Mouse (Mus musculus): ENCODE measurements around the gene Glrp1.

The Glrp1 gene

GRCm38 (mm10) chr1:88497407-88497806 lies 12.5 kb downstream of the Glrp1 start:
- no peak for DNase-seq (ENCODE audit: inconsistent age in 2 of 2, low spot score in 1 of 2)

- DNase-seq (ENCODE audit: inconsistent age in 2 of 2, low spot score in 1 of 2), result no peak
These were observed 17.5 kb downstream of the Glrp1 start for GRCm38 (mm10) chr1:88492415-88492814.

GRCm38 (mm10) chr1:88491617-88492378 lies 18.1 kb downstream of the Glrp1 start:
- no peak for DNase-seq (ENCODE audit: inconsistent age in 2 of 2, low spot score in 1 of 2)

- no peak for DNase-seq (ENCODE audit: inconsistent age in 2 of 2, low spot score in 1 of 2)
These were observed 19.7 kb downstream of the Glrp1 start for GRCm38 (mm10) chr1:88490164-88490563.

GRCm38 (mm10) chr1:88488957-88489356 lies 20.9 kb downstream of the Glrp1 start:
- no peak for DNase-seq (ENCODE audit: inconsistent age in 2 of 2, low spot score in 1 of 2)

- no peak for DNase-seq (ENCODE audit: inconsistent age in 2 of 2, low spot score in 1 of 2)
These were observed 23.5 kb downstream of the Glrp1 start for GRCm38 (mm10) chr1:88486336-88486735.

- no peak for DNase-seq (ENCODE audit: inconsistent age in 2 of 2, low spot score in 1 of 2)
These were observed 25.8 kb downstream of the Glrp1 start for GRCm38 (mm10) chr1:88484059-88484458.

GRCm38 (mm10) chr1:88482142-88483099 lies 27.4 kb downstream of the Glrp1 start:
- no peak for DNase-seq (ENCODE audit: inconsistent age in 2 of 2, low spot score in 1 of 2)

GRCm38 (mm10) chr1:88480594-88480993 lies 29.3 kb downstream of the Glrp1 start:
- DNase-seq (ENCODE audit: inconsistent age in 2 of 2, low spot score in 1 of 2), result no peak

- peak in 1 of 2 experiments; percentile 34 for DNase-seq (ENCODE audit: inconsistent age in 2 of 2, low spot score in 1 of 2)
These were observed 31.7 kb downstream of the Glrp1 start for GRCm38 (mm10) chr1:88478205-88478604.

GRCm38 (mm10) chr1:88476554-88477085 lies 33.2 kb downstream of the Glrp1 start:
- no peak for DNase-seq (ENCODE audit: inconsistent age in 2 of 2, low spot score in 1 of 2)

GRCm38 (mm10) chr1:88475502-88475953 lies 34.3 kb downstream of the Glrp1 start:
- peak; percentile 77 to 83 for DNase-seq (ENCODE audit: inconsistent age in 2 of 2, low spot score in 1 of 2)

- peak; percentile 47 to 67 for DNase-seq (ENCODE audit: inconsistent age in 2 of 2, low spot score in 1 of 2)
These were observed 35.3 kb downstream of the Glrp1 start for GRCm38 (mm10) chr1:88474598-88474997.

GRCm38 (mm10) chr1:88473899-88474298 lies 36.0 kb downstream of the Glrp1 start:
- no peak for DNase-seq (ENCODE audit: inconsistent age in 2 of 2, low spot score in 1 of 2)

- DNase-seq (ENCODE audit: inconsistent age in 2 of 2, low spot score in 1 of 2), result no peak
These were observed 37.6 kb downstream of the Glrp1 start for GRCm38 (mm10) chr1:88472258-88472657.

- DNase-seq (ENCODE audit: inconsistent age in 2 of 2, low spot score in 1 of 2), result peak; percentile 47 to 72
These were observed 40.1 kb downstream of the Glrp1 start for GRCm38 (mm10) chr1:88469746-88470145.

GRCm38 (mm10) chr1:88468335-88468734 lies 41.5 kb downstream of the Glrp1 start:
- no peak for DNase-seq (ENCODE audit: inconsistent age in 2 of 2, low spot score in 1 of 2)

GRCm38 (mm10) chr1:88467866-88468265 lies 42.0 kb downstream of the Glrp1 start:
- no peak for DNase-seq (ENCODE audit: inconsistent age in 2 of 2, low spot score in 1 of 2)

GRCm38 (mm10) chr1:88466325-88467064 lies 43.4 kb downstream of the Glrp1 start:
- no peak for DNase-seq (ENCODE audit: inconsistent age in 2 of 2, low spot score in 1 of 2)

GRCm38 (mm10) chr1:88465722-88466121 lies 44.1 kb downstream of the Glrp1 start:
- peak; percentile 40 to 65 for DNase-seq (ENCODE audit: inconsistent age in 2 of 2, low spot score in 1 of 2)
